Mouse (Mus musculus) kidney, adult 8-10 months (tissue): ENCODE results near the gene Fcgr2b.
A peak's percentile ranks its signal among the peaks of the same experiment; 100 is the strongest.
"Not testable (repeated sequence)": the region's sequence is repeated elsewhere in the genome, so short reads cannot be mapped to it uniquely, and the experiment has no call there.

Experiments
- DNase-seq, 2 experiments: peaks; one replicate each; pipeline ENCODE4 v3.0.0; 2022

Gene Fcgr2b

GRCm38 (mm10) chr1:170976447-170976846 is at the start of gene Fcgr2b:
Gene Fcgr2b, minus strand, starts transcription at chr1:170976547.
- no peak for DNase-seq

GRCm38 (mm10) chr1:171019311-171019950 is 43.1 kb upstream of the Fcgr2b start:
- DNase-seq, result no peak

- no peak for DNase-seq
These were observed 42.4 kb upstream of the Fcgr2b start, which contains the start of gene Fcgr4 for GRCm38 (mm10) chr1:171018737-171019136. Gene Fcgr4, plus strand, starts transcription at chr1:171018920.

GRCm38 (mm10) chr1:171017468-171018158 is 41.3 kb upstream of the Fcgr2b start:
- no peak for DNase-seq

GRCm38 (mm10) chr1:171016676-171017356 is 40.5 kb upstream of the Fcgr2b start:
- DNase-seq, result no peak

- DNase-seq, result no peak
These were observed 35.4 kb upstream of the Fcgr2b start for GRCm38 (mm10) chr1:171011733-171012132.

GRCm38 (mm10) chr1:171006905-171007304 is 30.6 kb upstream of the Fcgr2b start:
- DNase-seq, result no peak

- DNase-seq, result no peak
These were observed 30.0 kb upstream of the Fcgr2b start for GRCm38 (mm10) chr1:171006335-171006734.

GRCm38 (mm10) chr1:171005586-171005985 is 29.2 kb upstream of the Fcgr2b start:
- DNase-seq, result no peak

GRCm38 (mm10) chr1:171005081-171005480 is 28.7 kb upstream of the Fcgr2b start:
- DNase-seq, result no peak

- DNase-seq, result no peak
These were observed 23.5 kb upstream of the Fcgr2b start for GRCm38 (mm10) chr1:170999811-171000210.

- no peak for DNase-seq
These were observed 21.7 kb upstream of the Fcgr2b start for GRCm38 (mm10) chr1:170997756-170998655.

GRCm38 (mm10) chr1:170996753-170997152 is 20.4 kb upstream of the Fcgr2b start:
- peak; percentile 47 to 77 for DNase-seq

- DNase-seq, result no peak
These were observed 19.7 kb upstream of the Fcgr2b start for GRCm38 (mm10) chr1:170996034-170996433.

- DNase-seq, result peak; percentile 42 to 58
These were observed 16.2 kb upstream of the Fcgr2b start for GRCm38 (mm10) chr1:170992550-170992949.

- no peak for DNase-seq
These were observed 13.3 kb upstream of the Fcgr2b start for GRCm38 (mm10) chr1:170989656-170990055.

GRCm38 (mm10) chr1:170985861-170986260 is 9.5 kb upstream of the Fcgr2b start:
- DNase-seq, result no peak

GRCm38 (mm10) chr1:170985092-170985491 is 8.7 kb upstream of the Fcgr2b start:
- DNase-seq, result no peak

GRCm38 (mm10) chr1:170983066-170983465 is 6.7 kb upstream of the Fcgr2b start:
- DNase-seq, result no peak

- DNase-seq, result no peak
These were observed 6.0 kb upstream of the Fcgr2b start for GRCm38 (mm10) chr1:170982301-170982700.

- not testable (repeated sequence) for DNase-seq
These were observed 5.3 kb upstream of the Fcgr2b start for GRCm38 (mm10) chr1:170981679-170982078.

GRCm38 (mm10) chr1:170978601-170979000 is 2.3 kb upstream of the Fcgr2b start:
- DNase-seq, result no peak

- peak; percentile 70 to 89 for DNase-seq
These were observed 591 bp downstream of the Fcgr2b start for GRCm38 (mm10) chr1:170975751-170976161.
